Mouse (Mus musculus): ENCODE measurements around the gene Dscam.
A peak's percentile ranks its signal among the peaks of the same experiment; 100 is the strongest.

Gene Dscam

DNA sequence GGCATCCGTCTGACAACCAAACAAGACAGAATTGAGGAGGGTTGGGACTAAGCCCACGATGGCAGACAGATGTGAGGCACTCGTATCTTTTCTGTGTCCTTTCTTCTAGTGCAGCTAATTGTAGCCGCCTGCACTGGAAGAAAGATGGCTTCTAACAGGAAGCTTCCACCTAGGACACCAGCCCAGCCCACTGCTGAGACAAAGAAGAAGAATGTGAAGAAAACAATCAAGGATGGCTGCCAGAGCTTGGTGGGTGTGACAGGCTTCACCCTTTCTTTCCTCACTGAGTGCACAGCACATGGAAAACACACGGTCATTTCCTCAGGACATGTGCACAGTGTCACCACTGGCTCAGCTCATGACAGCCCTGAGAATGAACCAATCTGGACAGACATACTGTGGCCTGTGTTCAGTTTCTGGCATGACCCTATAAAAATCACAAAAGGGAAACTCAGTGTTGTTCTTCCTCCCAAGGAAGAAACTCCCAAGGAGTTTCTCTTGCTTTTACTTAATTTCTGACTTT is 411.4 kb downstream of the Dscam start:
- DNase-seq (ENCODE audit: low read depth) = no peak

GRCm38 (mm10) chr16:96758381-96758780 is 412.2 kb downstream of the Dscam start:
- DNase-seq (ENCODE audit: low read depth) = no peak

DNA sequence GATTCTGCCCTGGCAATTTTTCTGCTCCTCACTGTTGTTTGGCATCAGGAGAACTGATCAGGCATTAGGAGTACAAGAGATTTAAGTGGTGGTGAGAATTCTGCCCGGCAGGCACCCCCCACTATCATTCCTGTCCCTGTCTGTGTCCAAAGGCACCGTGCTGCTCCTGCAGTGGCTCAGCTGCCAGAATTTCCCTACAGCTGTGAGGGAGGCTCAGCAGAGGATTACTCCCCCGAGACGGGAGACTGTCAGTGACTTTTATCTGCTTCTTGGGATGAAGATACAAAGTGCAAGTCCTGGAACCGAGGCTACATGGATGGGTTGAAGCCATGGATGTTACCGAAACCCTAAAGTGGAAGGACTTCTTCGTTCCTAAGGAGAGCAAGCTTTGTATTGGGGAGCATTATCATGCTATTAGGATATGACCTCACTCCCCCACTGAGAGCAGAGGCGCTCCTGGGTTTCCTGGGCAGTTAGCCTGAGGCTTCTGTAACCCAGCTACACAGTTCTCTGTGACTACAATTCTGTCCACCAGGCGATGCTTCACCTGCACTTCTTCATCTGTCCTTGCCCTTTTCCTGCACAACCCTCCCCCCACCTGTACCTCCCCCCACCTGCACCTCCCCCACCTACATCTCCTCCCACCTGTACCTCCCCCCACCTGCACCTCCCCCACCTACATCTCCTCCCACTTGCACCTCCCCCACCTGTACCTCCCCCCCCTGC is 412.8 kb downstream of the Dscam start:
- no peak for DNase-seq (ENCODE audit: low read depth)

DNA sequence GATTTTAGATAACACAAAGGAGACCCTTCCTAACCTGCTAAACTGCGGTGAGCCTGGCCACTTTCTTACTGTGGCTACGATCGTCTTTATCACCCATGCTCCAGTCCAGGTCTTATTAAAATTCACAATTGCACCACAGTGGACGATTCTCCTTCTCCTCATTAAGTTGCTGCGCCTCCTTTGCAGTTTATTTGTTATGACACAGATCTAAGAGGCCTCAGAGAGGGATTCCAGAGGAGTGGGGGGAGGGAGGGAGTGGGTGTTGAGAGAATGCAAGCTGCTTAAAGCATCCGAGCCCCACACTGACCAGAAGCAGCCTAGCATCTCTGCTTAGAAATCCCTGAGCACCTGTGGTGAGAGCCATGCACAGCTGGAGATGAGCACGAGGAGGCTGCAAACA is 413.6 kb downstream of the Dscam start:
- no peak for DNase-seq (ENCODE audit: low read depth)

GRCm38 (mm10) chr16:96754971-96755504 is 415.5 kb downstream of the Dscam start:
- DNase-seq (ENCODE audit: low read depth) = no peak

GRCm38 (mm10) chr16:96754381-96754780 is 416.2 kb downstream of the Dscam start:
- no peak for DNase-seq (ENCODE audit: low read depth)

- DNase-seq (ENCODE audit: low read depth) = no peak
Measured at GRCm38 (mm10) chr16:96753781-96754173, 416.8 kb downstream of the Dscam start.

DNA sequence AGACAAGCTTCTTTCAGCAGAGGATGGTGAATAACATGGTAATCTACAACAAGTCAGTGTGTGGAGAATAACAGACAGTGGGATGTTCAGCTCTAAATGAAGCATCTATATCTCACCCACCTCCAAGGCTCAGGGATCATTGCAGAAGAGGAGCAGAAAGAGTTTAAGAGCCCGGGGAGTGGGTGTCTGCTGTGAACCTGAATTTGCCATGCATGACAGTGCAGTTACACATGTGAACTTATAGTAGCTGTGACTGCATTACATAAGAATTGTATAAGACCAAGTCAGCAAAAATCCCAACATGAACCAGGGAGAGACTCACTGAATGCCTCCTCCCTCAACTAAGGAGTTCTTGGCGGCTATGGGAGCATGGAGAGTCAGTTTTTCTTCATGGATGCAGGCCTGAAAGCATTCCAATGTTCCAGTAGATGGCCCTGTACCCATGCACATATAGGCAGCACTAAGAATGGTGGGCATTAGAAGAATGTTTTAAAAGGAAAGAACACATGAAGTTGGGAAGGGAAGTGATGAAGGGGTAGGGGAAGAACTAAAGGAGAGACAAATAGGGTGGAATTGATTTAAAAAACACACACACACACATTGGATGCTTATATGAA is 417.3 kb downstream of the Dscam start:
- DNase-seq (ENCODE audit: low read depth) = no peak

- DNase-seq (ENCODE audit: low read depth) = no peak
Measured at GRCm38 (mm10) chr16:96742475-96743255, 427.9 kb downstream of the Dscam start.

DNA sequence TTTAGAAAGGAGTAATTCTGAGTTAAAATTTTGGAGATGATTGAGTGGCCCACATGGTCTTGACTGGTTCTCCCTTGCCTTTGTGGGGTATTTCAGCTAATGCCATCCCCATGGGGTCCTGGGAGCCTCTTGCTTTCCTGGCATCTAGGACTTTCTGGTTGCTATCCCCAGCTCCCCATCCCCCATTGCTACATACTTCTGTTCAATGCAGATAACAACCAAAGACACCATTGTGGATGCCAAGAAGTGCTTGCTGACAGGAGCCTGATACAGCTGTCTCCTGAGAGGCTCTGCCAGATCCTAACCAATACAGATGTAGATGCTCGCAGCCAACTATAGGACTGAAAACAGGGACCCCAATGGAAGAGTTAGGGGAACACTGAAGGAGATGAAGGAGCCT is 429.2 kb downstream of the Dscam start:
- DNase-seq (ENCODE audit: low read depth) = no peak

DNA sequence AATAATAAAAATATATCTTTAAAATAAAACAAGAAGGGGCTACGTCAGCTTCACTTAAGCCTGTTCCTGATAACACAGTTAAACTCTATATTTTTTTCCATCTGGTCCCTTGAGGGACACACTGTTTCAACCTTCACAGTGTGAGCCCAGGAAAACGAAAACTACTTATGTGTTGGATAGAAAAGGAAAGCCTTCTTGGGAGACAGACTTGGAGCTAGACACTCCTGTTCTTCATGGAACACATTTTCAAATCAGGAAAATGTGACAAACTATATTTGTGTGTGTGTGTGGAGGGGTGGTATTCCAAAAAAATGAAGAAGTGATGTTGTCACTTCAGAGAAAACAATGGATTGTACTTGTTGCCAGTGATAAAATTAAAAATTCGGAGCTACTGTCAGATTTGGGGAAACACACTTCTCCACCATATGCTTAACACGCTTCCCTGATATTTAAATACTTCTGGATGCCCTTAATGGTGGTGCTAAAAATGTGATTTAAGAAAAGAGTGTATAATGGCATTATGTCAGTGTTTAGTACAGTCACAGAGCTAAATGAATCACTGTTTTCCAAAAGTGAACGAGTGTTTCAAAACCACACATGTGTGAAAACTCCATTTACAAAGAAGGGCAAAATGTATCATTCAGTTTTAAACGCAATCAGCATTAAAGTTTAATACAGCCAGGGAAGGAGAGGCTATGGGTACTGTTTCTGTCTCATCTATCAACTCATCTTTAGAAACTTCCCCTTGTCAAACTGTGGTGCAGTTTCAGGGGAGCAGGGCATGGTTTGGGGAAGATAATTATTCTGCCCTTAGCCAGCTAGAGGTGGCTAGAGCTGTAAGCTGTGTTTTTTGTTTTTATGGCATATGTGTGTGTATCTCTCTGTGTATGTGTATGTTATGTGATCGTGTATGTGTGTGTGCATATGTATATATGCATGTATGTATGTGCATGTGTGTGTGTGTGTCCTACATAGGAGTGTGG is 430.2 kb downstream of the Dscam start:
- DNase-seq (ENCODE audit: low read depth) = no peak

- DNase-seq (ENCODE audit: low read depth) = no peak
Measured at GRCm38 (mm10) chr16:96736501-96736900, 434.1 kb downstream of the Dscam start.

DNA sequence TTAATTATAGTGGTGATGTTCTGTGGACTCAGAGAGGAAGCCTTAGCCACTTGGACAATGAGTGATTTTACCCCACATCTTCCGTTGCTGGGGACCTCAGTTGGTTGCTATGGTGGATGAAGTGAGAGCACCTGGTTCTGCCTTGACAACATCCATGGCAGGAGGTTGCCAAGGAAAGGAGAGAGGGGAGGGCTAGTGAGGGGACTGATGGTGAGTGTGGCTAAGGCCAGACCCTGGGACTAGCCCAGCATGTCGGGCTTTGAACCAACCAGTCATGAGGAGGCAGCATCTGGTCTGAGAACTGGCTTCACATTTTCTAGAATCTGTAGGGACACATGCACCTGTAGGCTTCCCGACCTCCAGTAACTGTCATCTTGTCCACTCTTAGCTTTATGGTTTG is 439.7 kb downstream of the Dscam start:
- no peak for DNase-seq (ENCODE audit: low read depth)

DNA sequence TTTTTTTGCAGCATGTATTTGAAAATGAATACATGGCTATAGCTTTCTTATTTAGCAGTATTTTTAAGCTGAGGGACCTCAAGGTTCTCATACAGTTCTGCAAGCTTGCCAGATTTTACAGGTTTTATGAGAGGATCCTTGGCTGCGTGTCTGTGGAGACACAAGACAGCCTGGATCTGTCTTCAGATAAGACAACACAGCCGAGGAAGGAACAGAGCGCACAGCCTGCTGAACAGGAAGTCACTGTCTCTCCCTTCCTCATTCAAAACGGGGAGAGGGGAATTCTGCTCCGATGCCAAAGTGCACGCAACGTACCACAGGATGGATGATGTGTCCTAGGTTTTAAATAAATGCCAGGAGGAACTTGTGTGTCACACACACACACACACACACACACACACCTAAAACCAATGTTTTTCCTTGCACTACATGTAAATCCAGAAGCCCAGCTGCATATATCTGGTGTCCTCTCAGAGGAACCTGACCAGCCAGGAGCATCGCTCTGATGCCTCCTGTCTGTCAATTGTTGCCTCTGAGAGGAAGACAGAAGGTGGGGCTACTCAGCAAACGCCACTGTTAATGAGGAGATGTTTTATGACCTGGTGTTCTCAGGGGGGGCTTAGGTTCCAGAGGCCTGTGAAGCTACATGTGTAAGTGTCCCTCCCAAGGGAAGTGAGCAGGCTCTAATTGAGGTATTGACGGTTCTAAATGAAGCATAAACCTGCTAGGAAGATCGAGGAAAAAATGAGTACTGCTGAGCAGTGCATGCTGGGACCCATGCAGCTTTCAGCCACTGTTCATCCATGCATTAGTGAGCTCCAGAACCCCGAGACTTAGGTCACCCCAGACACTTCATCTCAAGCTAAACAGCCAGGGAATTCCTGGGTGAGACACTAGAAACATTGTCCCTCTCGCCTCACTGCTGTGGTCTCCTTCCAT is 442.4 kb downstream of the Dscam start:
- DNase-seq (ENCODE audit: low read depth) = no peak

DNA sequence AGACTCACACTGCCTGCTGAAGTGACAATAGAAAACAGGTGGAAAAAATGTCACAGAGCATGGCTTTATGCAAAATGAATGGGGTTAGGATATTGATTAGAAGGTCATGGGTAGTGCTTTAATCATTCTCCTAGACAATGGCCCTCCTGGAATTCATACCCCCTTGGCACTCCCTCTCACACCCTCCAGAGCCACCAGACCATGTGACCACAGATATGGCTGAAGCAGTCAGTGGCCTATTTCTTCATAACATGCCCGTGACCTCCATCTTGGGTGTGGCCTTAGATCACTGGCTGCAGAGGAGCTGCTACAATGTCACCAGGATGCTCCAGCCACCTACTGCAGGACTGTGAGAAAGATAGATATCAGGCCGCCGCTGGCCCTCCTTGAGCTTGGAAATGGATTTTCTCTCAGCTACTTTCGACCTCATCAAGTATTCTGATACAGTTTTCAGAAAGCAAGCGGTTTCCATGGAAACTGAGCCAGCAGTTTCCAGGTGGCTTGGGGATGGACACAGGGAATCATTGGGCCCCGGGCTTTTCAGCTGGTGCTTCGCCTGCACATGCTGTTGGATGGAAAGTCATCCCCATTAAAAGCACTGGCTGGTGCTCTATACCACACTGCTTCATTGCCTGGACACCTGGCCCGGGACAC is 445.4 kb downstream of the Dscam start:
- DNase-seq (ENCODE audit: low read depth) = no peak

GRCm38 (mm10) chr16:96724591-96724990 is 446.0 kb downstream of the Dscam start:
- no peak for DNase-seq (ENCODE audit: low read depth)

DNA sequence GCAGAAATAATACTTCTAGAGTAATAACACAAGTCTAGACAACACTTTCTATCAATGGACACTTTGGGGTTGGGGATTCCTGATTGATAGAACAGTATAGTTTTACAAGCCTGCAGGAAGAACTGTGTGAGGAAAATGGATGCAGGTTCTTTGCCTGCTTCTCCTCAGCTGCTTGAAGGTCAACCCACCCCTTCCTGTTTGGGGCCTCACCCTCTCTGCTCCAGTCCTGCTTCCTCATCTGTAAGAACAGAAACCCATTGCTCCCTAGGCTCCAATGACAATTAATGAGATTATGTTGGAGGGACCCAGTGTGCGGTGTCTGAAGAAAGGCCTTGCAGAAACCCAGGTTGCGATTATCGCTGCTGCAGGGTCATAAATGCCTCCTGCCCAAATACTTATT is 446.4 kb downstream of the Dscam start:
- DNase-seq (ENCODE audit: low read depth) = no peak

DNA sequence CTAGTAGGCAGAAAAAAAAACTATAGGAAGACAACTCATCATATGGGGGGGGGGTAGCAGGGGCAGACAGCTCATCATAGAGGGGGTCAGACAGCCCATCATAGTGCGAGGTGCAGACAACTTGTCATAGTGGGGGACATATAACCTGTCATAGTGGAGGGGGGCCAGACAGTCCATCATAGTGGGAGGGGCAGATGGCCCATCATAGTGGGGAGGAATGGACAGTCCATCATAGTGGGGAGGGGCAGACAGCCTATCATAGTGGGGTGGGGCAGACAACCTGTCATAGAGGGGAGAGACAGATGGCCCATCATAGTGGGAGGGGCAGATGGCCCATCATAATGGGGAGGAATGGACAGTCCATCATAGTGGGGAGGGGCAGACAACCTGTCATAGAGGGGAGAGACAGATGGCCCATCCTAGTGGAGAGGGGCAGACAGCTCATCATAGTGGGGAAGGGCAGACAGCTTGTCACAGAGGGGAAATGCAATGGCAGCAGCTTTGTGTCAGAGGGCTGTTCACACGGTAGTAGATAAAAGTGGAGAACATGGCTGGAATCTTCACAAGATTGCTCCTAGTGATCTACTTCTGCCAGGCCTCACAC is 447.4 kb downstream of the Dscam start:
- DNase-seq (ENCODE audit: low read depth) = no peak

DNA sequence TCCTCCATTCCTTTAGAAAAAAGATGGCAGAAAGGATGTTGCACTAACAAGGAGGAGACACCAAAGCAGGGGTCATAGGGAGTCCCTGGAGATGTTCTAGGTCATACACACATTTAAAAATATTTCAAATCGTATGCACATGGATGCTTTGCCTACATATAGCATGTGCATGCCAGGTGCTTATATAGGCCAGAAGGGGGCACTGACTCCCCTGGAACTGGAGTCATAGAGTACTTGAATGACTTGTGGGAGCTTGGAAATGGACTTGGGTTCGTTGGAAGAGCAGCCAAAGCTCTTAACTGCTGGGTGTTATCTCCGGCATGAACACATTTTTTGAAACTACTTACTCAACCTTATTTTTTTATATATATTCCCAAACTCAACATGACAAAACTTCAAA is 448.4 kb downstream of the Dscam start:
- DNase-seq (ENCODE audit: low read depth) = peak; percentile 31

All from 416B (cell line).